Mouse (Mus musculus) bone marrow, adult 2 months (tissue): Measurements from ENCODE around the gene Cldn22.

Experiments
- CTCF ChIP-seq: fragments of 200-500 bp; IDR thresholded peaks from 2 replicates; pipeline ENCODE4 v1.5.1; 2011; ENCODE audit warnings: low read length, control low read depth; ENCODE audit not compliant: control insufficient read depth, insufficient read depth
- POLR2A ChIP-seq: fragments of 200-500 bp; IDR thresholded peaks from 2 replicates; pipeline ENCODE4 v1.6.1; 2011; ENCODE audit warnings: low read depth, mild to moderate bottlenecking, control low read depth, low read length, borderline replicate concordance; ENCODE audit not compliant: control insufficient read depth

GRCm38 (mm10) chr8:47847931-47848330 is 23.6 kb downstream of the Cldn22 start:
- no peak for TF ChIP-seq CTCF
- TF ChIP-seq POLR2A = no peak
